Mouse (Mus musculus): ENCODE data around the gene S100b.

S100b gene

GRCm38 (mm10) chr10:76253536-76253935, at the start of gene S100b:
Gene S100b, plus strand, starts transcription at chr10:76253853.
- no peak for DNase-seq (ENCODE audit: low read depth)

DNA sequence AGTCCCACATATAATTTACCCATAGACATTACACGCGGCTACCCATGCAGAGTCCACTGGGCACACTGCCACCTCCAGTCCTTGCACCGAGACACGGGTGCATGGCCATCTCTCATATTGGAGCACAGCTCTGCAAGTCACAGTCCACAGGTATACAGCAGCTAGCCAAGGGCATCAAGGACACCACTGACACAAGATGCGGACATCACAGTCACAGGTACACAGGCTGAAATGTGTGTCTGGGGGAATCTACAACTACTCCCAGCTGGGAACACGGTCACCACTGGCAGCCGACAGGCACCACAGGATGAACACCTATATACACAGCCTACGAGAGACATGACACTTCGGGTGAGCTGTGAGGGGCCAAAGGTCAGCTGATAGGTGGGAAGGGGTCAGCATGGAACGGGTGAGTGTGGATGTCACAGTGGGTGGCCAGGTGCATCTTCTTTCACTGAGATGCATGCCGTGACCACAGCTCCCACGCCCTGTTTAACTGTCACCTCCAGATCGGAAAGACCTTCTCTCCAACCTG, 46.3 kb upstream of the S100b start:
- no peak for DNase-seq (ENCODE audit: low read depth)

GRCm38 (mm10) chr10:76209241-76209640, 44.4 kb upstream of the S100b start:
- DNase-seq (ENCODE audit: low read depth) = no peak

DNA sequence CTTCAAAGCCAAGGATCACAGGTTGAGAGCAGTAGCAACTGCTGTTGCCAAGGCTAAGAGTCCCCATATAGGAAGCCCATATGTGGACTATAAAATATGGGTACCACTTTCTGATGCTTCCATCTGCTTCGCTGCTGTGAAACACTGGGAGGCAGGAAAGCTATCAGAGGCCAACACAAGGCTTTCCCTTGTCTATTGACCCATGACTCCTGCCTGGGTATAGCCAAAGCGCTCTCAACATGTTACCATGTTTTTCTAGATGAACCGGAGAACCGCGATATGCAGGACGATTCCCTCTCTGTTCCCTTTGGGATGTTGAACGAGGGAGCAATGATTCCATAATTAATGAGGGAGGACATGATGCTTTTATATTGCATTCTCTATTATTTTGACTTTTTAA, 42.8 kb upstream of the S100b start:
- DNase-seq (ENCODE audit: low read depth) = no peak

DNA sequence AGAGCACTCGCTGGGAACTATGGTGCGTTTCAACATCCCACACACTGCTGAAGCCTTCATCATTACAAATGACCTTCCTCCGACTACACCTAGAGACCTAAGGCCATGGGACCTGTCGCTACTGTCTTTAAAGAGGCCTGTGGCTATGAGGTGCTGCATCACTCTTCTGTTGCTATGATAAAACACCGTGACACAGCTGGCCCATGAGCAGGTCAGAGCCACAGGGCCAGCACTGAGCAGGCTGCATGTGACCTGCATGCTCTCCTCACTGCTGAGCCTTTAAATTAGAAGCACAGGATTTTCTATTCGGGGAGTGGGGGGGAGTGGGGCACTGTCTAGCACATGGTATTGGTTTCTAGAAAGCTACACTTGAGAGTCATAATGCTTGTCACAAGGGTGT, 41.5 kb upstream of the S100b start:
- DNase-seq (ENCODE audit: low read depth) = no peak

DNA sequence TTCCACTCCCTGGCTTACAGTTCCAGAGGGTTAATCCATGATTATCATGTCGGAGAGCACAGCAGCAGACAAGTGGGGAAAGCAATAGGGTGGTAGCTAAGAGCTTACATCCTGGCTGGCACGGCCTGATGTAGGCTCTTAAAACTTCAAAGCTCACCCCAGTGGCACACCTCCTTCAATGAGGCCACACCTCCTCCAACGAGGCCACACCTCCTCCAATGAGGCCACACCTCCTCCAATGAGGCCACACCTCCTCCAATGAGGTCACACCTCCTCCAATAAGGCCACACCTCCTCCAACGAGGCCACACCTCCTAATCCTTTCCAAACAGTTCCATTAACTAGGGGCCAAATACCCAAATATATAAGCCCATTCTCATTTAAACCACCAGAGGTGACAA, 39.5 kb upstream of the S100b start:
- no peak for DNase-seq (ENCODE audit: low read depth)

- no peak for DNase-seq (ENCODE audit: low read depth)
These were observed 36.6 kb upstream of the S100b start for GRCm38 (mm10) chr10:76217056-76217455.

- no peak for DNase-seq (ENCODE audit: low read depth)
These were observed 35.4 kb upstream of the S100b start for GRCm38 (mm10) chr10:76218240-76218639.

DNA sequence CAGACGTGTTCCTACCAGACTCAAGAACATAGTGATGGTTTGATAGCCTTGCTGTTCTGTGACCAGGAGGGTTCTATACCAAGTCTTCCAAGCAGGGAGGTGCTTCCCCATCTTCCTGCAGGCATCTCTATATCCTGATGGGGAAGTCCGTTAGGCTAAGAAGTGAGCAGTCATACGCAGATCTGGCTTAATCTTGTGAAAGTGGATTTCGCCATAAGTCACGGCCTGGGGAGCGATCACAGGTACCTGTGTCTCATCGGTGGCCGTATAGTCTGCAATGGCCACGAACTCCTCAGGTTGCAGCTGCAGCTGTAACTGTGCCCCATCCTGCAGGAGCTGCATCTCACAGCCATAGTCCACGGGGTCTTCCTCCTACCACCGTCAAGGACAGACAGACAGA, 27.7 kb upstream of the S100b start:
- no peak for DNase-seq (ENCODE audit: low read depth)

DNA sequence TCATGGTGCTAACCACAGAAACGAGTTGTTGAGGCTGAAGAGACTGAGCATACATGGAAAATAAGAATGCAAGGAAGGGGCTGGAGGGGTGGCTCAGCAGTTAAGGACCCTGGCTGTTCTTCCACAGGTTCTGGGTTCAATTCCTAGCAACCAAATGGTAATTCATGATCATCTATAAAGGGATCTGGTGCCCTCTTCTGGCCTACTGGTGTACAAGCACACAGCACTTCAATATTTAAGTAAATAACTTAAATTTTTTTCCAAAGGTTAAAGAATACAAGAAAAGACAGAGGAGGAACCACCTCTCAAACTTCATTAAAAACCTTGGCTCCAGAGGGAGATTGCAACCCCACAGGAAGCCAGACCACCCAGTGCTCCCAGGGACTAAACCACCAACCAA, 24.0 kb upstream of the S100b start:
- peak; percentile 49 for DNase-seq (ENCODE audit: low read depth)

DNA sequence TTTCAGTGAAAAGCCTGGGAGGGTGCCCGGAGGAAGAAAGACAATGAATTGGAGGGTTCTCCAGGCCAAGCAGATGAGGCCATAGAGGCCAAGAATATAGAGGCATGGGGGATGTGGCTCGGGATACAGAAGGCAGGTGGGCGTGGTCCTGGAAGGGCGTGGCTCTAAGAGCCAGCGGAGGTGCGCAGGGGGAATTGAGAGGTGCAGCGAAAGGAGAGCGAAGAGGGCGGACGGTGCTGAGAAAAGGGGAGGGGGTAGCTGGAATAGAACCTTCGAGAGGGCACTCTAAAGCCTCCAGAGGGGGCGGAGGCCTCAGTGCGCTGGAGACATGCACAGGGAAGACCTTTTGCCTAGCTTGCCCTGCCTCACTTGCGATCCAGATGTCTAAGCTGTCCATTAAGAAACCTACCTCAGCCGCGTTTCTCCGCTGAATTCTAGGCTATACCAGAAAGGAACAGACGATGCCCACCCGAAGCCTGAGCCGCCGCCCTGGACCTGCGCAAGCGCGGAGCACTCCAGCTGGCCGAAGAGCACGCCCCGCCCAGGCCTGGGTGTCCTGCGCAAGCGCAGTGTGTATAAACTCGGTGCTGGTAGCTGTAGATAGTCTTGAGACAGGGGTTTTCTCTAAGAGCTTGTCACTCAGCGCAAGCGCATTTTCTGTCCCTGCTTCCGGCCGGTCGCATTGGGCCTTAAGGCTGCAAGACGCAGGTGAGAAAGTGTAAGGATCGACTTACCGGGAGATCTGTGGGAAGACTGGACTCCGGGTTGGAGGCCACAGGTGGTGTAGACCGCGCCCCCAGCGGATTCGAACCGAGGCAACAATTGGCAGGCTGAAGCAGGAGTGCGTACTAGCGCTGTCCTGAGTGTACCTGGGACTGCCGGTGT, 16.1 kb upstream of the S100b start, which contains the start of gene Prmt2:
Gene Prmt2, minus strand, starts transcription at position 525 of the 885 bp plus-strand sequence.
- DNase-seq (ENCODE audit: low read depth) = peak; percentile 95

- DNase-seq (ENCODE audit: low read depth) = no peak
These were observed 14.3 kb upstream of the S100b start for GRCm38 (mm10) chr10:76239401-76239800.

DNA sequence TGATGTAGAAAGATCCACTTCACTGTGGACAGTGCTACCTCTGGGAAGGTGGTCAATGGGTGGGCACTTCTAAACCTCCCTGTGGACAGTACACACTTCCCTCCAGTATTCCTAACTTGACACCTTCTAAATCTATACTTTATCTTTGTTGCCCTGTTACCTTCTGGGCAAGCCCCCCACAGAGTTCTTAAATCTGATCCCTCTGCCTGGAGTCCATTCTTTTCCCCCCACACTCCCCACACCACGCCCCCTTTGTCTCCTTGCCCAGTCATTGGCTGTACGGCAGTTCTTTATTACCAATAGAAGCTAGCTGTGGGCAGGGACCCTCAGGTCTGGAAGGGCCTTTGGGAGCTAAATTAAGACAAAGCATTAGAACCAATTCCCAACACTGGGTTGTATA, 8.5 kb upstream of the S100b start:
- DNase-seq (ENCODE audit: low read depth) = no peak

DNA sequence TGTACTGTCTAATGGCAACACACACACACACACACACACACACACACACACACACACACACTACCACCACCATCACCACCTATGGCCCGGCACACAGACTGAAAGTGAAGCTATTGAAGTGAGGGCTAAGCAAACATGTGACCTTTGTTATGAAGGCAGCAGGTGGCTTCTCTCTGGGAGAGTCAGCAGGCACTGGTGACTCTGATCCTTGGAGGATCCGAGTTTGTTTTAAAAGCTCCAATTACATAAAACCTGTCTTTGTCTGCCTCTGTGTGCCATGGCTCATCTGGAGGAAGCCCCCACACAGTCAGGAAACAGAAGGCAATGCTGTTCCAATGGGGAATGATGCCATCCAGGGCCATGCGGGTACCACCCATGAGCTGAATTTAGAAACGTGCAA, 7.1 kb upstream of the S100b start:
- no peak for DNase-seq (ENCODE audit: low read depth)

DNA sequence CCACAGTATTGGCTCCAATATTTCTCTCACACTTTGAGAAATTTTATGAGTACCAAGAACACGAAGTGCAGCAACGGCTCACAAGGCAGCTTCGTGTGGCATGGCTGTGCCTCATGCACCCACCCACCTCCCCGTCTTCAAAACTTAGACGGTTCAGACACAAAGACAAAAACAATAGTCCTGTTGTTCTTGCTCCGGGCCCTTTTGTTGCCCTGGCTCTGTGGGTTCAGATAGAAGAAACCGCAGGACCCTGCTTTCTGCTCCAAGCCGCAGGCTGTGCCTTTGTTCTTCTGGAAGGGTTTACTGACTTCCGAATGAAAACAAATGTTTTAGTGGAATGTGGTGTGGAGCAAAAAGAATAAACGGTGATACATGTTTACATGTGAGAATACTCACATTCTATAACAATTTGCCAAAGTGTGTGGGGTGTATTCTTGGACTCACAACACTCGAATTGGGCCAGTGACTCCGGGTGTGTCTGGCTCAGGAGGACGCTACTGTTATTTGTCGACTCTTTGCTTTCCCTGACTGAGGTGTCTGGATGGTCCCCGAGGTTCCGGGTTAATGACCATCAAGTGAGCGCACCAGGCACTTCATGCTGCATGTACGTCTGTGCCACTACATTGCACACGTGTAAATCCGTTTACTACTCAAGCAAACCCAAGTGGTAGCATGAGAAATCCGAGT, 5.5 kb upstream of the S100b start:
- DNase-seq (ENCODE audit: low read depth) = no peak

GRCm38 (mm10) chr10:76248647-76248968, 5.0 kb upstream of the S100b start:
- no peak for DNase-seq (ENCODE audit: low read depth)

DNA sequence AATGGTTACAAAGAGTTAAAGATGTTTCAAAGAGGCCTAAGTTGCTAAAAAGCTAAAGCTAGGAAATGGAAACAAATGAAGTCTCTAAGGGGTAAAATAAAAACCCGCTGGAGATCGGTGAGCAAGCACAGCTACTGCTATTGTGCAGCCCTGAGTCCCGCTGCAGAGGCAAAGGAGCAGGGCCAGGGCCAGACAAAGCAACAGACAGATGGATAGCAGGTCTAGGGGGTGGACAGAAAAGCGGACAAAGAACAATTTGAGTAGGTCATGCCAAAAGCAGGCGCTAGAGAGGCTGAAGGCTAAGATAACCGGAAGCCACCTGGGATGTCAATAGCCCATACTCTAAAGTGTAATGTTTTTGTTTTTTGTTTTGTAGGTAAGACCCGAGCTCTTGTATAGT, 2.8 kb upstream of the S100b start:
- DNase-seq (ENCODE audit: low read depth) = no peak

GRCm38 (mm10) chr10:76253079-76253478, 574 bp upstream of the S100b start:
- no peak for DNase-seq (ENCODE audit: low read depth)

DNA sequence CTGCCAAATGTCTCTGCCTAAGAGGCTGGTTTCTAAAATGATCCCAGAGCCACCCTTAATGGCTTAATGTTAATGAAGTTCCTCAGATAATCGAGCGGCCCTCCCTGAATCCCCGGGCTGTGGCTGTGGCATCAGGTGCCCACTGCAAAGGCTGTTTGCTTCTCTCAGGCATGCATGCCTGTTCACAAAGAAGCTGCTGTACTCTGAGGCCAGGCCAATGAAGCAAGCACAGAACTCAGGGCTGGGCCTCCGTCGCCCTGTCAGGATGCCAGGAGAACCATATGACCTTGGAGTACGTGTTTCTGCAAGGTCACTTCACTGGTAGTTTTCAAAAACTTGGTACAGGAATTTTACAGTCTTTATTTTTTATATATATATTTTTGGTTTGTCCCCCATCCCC, 2.0 kb downstream of the S100b start:
- DNase-seq (ENCODE audit: low read depth) = no peak

DNA sequence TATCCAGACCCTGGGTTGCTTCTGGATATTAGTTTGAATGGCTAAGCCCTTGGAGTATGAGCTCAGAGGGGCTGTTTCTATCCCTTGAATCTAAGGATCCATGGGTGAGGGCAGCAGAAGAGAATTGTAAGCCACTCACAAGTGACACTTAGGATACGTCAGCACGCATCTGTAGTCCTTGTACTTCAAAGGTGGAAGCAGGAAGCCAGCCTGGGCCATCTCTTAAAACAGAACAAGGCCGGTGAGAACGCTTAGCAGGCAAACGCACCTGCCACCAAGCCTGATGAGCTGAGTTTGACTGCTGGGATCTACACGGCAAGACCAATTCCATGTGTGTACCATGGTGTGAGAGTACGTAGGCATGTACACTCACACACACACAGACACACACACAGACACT, 3.6 kb downstream of the S100b start:
- DNase-seq (ENCODE audit: low read depth) = no peak

DNA sequence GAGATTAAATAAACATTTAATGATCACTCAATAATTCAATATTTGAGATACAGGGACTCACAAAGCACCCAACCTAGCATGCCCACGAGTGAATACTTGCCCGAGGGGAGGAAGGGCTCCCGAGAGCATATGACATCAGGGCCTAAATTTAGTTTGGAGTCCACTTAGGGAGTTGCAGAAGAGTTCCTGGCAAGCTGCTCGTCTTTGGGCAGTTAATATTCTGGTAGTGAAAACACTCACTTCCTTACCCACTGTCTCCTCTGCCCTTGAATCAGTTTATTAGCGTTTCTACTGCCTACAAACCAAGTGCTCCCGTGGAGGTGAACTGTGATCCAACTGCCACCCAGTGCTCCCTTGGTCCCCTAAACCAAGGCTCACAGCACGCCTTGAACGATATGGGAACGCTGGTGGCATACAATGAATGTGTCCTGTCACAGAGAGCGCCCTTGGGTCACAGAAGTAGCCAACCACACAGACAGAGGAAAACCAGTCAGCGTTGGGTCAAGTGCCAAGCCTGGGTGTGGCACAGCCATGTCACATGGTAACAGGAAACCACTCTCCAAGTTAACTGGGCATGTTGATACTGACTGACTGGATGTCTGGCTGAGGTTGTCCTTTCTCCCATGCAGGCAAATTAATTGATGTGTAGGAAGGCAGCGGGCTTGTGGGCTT, 4.2 kb downstream of the S100b start:
- DNase-seq (ENCODE audit: low read depth) = peak; percentile 94

- no peak for DNase-seq (ENCODE audit: low read depth)
These were observed 6.0 kb downstream of the S100b start for GRCm38 (mm10) chr10:76259566-76260232.
